Mouse (Mus musculus) ES-CJ7 (cell line): ENCODE results near the gene Mtg1.
A peak's percentile ranks its signal among the peaks of the same experiment; 100 is the strongest.
"Not testable (repeated sequence)": the region's sequence is repeated elsewhere in the genome, so short reads cannot be mapped to it uniquely, and the experiment has no call there.

Experiments
- DNase-seq: peaks from one replicate; pipeline ENCODE4 v3.0.0; 2011; ENCODE audit warnings: low read depth, low spot score

Mtg1 gene

DNA sequence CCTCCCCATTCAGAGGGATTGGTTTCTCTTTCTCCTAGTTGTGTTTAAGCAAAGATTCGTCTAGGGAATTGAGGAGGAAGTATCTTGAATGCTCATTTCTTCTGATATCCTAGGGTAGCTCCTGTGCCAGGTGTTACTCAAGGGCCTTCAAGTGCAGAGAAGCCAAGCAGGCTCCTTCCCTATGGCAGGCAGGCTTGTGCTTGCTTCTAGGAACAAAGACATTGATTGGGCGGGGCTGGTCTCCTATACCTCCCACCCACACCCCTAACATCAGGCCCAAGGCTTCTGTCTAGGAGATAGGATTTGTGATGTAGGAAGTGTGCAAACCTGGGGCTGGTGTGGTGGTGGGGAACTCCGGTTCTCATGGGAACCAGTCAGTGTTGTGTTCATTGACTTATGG, 10.4 kb upstream of the Mtg1 start:
- no peak for DNase-seq

- DNase-seq: no peak
These were observed 9.5 kb upstream of the Mtg1 start for GRCm38 (mm10) chr7:140127911-140128310.

- not testable (repeated sequence) for DNase-seq
These were observed 5.2 kb upstream of the Mtg1 start for GRCm38 (mm10) chr7:140132184-140132583.

DNA sequence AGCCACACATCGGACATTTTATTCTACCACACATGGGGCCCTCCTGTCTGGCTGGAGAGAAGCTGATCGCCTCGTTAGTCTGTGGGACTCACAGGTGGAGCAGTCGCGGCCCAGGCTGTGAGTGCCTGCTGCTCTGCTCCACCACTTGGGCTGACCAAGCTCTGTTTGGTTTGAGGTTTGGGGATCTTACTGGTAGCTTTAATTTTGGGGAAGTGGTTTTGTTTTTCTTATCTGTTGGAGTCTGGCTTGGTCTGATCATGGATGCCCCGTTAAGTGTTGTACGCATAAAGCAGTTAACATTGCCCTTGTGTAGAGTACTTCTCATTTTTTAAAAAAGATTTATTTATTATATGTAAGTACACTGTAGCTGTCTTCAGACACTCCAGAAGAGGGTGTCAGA, 3.3 kb upstream of the Mtg1 start:
- DNase-seq: not testable (repeated sequence)

GRCm38 (mm10) chr7:140135106-140135770, 2.1 kb upstream of the Mtg1 start:
- DNase-seq: no peak

DNA sequence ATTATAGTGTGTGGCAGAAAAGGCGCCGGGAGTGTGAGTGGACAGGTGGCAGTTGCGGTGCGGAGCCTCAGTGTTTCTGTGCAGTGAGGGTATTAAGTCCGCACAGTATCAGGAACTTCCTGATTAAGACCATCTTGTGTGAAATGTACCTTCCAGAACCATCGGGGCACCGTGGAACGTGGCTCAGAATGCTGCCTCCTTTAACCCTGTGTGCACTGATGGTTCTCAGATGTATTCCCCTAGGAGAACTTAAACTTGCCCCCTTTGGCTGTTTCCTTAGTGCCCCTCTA, 602 bp downstream of the Mtg1 start:
- no peak for DNase-seq

DNA sequence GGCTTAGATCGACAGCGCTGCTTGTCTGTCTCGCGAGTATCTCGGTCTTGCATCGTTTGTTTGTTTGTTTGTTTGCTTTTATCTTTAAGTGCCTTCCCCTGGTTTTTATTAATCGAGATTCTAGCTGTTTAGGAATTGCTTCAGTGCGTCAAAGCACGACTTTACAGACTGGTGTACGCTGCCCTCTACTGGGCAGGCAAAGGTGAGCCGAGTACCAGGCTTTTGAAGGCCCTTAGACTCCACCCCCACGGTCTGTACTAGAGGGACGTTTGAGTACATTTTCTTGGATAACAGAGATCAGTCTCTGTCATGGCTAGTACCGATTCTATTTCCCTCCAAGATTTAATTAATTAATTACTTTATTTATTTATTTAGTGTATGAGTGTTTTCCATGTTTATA, 4.0 kb downstream of the Mtg1 start:
- DNase-seq: peak; percentile 72

DNA sequence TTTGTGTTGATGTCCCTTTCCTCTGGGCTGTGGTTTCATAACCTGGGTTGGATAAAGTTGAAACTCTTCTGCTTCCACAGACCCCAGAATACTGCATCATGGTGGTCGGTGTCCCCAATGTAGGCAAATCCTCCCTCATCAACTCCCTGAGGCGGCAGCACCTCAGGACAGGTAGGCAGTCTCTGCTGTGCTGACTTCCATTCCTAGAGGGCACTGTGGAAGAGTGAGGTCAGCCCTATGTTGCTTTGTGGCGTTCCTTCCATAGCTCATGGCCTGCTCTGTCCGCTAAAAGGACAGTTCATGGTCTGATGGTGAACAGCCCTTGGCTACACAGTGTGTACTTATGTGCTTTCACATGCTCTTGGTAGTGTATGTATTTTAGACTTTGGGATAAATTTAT, 7.2 kb downstream of the Mtg1 start:
- no peak for DNase-seq

GRCm38 (mm10) chr7:140153383-140153782, 16.0 kb downstream of the Mtg1 start:
- DNase-seq: peak; percentile 19

- no peak for DNase-seq
These were observed 16.5 kb downstream of the Mtg1 start for GRCm38 (mm10) chr7:140153829-140154217.

GRCm38 (mm10) chr7:140154218-140154927, 17.0 kb downstream of the Mtg1 start, which contains the start of gene Sprn:
Gene Sprn (minus strand): TSS chr7:140154877.
- peak; percentile 28 for DNase-seq

DNA sequence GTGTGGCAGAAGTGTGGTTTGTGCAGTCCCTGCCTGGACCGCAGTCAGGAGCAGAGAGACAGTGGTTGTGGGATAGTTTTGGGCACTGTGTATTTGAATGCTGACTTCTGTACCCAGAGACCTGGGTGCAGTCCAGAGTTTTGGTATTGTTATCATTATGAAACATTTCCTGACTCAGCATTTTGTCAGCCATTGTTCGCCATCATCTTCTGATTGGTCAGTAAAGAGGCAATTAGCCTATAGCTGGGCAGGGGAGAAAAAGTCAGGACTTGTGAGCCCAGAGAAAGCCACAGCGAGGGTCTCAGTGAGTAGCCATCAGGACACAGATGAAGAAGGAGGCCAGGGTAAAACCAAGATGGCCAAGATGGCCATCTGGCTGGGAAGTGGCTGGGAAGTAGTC, 23.0 kb downstream of the Mtg1 start:
- DNase-seq: no peak

GRCm38 (mm10) chr7:140164664-140165063, 27.3 kb downstream of the Mtg1 start, which contains the start of gene Olfr522:
Gene Olfr522 (minus strand): TSS chr7:140164764.
- no peak for DNase-seq

DNA sequence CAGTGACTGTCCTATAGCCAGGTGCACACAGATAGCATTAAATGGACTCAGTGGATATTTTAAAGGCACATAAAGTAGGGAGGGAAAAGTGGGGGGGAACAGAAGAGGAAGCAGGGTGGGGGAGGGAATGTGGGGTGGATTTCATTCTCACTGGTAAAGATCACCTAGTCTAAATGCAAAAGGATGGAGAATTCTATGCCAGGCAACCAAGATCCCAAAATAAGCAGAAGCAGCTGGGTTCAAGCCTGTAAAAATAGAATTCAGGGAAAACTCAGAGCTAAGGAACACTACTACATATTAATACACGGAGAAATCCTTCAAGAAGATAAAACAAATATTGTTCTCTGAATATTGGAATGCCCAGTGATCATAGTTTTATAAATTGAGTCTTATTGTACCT, 30.6 kb downstream of the Mtg1 start:
- no peak for DNase-seq

- no peak for DNase-seq
These were observed 32.0 kb downstream of the Mtg1 start for GRCm38 (mm10) chr7:140169386-140169785.

- DNase-seq: no peak
These were observed 33.5 kb downstream of the Mtg1 start for GRCm38 (mm10) chr7:140170863-140171262.

DNA sequence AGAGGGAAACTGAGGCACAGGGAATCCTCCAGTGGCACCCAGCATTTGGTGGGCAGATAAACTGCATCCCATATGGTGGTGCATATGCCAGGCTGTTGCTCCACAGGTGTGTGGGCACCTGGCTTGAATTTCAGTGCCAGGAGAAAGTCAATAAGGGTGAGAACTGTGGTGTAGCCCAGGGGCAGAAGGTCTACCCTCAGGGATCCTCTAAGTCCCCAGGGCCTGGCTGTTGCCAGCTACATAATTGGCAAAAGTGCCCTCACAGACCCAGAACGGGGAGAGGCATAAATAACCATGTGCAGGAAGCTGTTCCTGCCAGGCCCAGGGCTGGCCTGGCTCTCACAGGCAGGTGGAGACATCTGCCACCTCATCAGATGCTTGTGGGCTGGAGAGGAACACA, 35.6 kb downstream of the Mtg1 start, which contains the start of gene Olfr523:
Gene Olfr523, plus strand, starts transcription at position 282 of the 400 bp plus-strand sequence.
- DNase-seq: no peak

GRCm38 (mm10) chr7:140179176-140179575, 41.8 kb downstream of the Mtg1 start:
- no peak for DNase-seq

DNA sequence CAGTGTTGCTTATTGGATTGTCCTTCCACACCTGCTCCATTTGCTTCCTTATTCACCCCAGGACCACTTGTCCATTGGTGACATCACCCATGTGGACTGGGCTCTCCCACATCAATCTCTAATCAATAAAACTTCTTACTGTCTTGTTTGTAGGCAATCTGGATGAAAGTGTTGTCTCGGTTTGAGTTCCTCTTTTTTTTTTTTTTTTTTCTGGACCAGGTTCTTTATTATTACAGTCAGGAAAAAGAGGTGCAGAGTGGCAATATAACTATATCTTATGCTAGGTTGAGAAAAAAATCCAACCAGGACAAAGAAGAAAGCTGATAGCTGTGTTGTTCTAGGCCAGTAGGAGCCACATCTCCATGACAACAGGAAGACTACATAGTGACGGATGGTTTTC, 43.3 kb downstream of the Mtg1 start:
- DNase-seq: no peak

DNA sequence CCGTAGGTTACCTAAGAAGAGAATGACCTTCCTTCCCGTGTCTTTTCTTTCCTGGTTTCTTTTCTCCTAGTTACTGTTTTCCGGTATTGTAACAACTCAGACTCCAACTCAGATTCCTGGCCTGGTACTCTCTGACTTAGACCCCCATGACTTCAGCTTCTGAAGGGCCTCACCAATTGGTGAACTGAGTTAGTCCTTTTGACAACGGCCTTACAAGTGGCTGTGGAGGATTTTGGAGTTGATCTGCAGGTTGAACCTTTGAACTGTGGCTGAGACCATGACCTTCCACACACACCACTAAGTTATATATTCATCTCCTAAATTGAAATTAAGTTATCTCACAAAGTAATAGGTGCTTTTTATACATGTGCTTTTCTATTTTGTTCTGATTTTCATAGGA, 46.8 kb downstream of the Mtg1 start:
- no peak for DNase-seq

DNA sequence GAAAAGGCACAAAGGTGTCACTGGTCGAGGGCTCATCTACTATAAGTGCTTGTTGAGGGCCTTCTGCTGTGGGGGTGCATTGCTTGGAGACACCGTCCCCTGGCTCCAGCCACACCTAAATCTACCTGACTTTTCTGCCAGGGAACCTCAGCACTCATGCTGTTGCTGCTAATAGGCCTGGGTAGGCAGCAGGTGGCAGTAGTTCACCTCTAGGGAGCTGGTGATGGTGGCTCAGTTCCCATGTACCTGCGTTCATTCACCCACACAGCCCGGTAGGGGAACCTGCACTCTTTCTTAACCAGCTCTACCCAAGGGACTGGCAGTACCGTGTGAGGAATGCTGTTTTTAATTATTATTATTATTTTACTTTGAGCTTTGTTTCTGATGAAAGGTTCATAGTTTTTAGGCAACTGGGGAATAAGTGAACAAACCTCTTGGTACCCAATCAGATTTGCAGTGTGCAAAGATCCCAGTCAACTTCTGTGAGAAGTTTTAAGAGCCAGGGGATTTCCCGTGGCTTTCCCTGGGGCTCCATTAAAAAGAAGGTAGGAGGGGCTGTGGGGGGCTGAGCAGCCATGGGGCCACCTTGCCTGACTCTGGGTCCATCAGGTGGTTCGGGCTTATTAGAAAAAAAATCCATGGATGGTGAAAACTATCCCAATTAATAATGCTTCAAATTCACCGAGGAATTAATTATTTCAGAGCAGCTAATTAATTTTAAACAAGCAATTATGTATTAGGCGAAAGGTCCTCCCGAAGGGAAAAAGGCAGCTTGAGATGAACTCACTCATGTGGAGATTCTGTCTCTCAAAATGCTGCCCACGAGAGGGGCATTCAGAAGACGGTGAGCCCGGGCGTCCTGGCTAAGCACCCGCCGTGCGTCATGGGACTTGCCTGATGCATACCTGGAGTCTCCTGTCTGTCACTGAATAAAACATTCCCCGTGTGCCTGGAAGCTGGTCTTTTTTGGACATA, 49.6 kb downstream of the Mtg1 start:
- peak; percentile 78 for DNase-seq

GRCm38 (mm10) chr7:140187721-140188390, 50.5 kb downstream of the Mtg1 start:
- no peak for DNase-seq
